Mouse (Mus musculus) heart, embryonic 15.5 days (tissue): ENCODE measurements around the gene Mfsd4b1. TPM values are rescaled to one million over a fixed set of nuclear protein-coding genes. Genes with fewer than 3 reads are reported as not detected.

ENCODE experiments used
- ATAC-seq: fragments of 200-750 bp; cut with Nextera tagmentation; replicated peaks from 2 replicates; pipeline ENCODE4 v1.8.0; 2017; ENCODE audit warnings: low read depth, moderate TSS enrichment; ENCODE audit not compliant: insufficient number of reproducible peaks, insufficient read depth, low FRiP score
- H3K27ac ChIP-seq: fragments of 300-500 bp; sonication (generic); 2 replicates; pipeline ENCODE4 v1.5.1; 2015; ENCODE audit warnings: mild to moderate bottlenecking, inconsistent platforms
- H3K27me3 ChIP-seq: fragments of 300-500 bp; sonication (generic); 2 replicates; pipeline ENCODE4 v1.6.1; 2015; ENCODE audit warnings: inconsistent platforms
- H3K36me3 ChIP-seq: fragments of 300-500 bp; sonication (generic); 2 replicates; pipeline ENCODE4 v1.6.1; 2015; ENCODE audit warnings: mild to moderate bottlenecking, inconsistent platforms
- H3K4me1 ChIP-seq: fragments of 300-500 bp; sonication (generic); replicated peaks from 2 replicates; pipeline ENCODE4 v1.6.1; 2015; ENCODE audit warnings: inconsistent platforms
- H3K4me2 ChIP-seq: fragments of 300-500 bp; sonication (generic); 2 replicates; pipeline ENCODE4 v1.6.1; 2015; ENCODE audit warnings: inconsistent platforms, mild to moderate bottlenecking, moderate library complexity
- H3K4me3 ChIP-seq: fragments of 300-500 bp; sonication (generic); 2 replicates; pipeline ENCODE4 v1.5.1; 2015; ENCODE audit warnings: mild to moderate bottlenecking, inconsistent platforms
- H3K9ac ChIP-seq: fragments of 300-500 bp; sonication (generic); 2 replicates; pipeline ENCODE4 v1.6.1; 2015; ENCODE audit warnings: mild to moderate bottlenecking, inconsistent platforms
- H3K9me3 ChIP-seq: fragments of 300-500 bp; sonication (generic); replicated peaks from 2 replicates; pipeline ENCODE4 v1.6.1; 2016; ENCODE audit warnings: inconsistent platforms
- WGBS: fragments of 180-500 bp; shearing (Covaris S2); methylation state at CpG from one replicate; pipeline ENCODE4 v1.1.7; 2015; ENCODE audit warnings: mixed read lengths; 5-methylcytosine and 5-hydroxymethylcytosine counted together
- polyA plus RNA-seq: library from polyadenylated mRNA; unstranded; fragments of >200 nt; fragmentation: Nextera tagmentation; extraction: Ambion mirVana; gene quantifications from 2 replicates; pipeline ENCODE4 v1.2.1, GENCODE M21; 2015

The Mfsd4b1 gene
- polyA plus RNA-seq, 1 experiment from 2014 or later: 1.0 TPM

DNA sequence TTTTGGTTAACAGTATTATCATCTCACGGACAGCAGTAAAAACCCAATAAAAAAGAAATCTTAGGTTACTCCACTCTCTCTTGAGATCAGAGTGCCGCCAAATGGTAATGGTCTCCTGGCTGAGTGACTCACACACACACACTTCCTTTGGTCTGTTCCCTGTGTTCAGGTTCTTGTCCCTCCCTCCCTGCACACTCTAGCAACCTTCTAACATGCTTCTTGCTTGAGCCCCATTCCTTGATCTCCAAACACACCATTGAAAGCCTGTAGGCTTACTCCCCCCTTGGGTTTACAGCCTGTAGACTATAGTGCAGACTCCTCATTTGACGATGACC lies 33.7 kb upstream of the Mfsd4b1 start:
- ATAC-seq: no peak
- no peak overlapping the region for H3K4me2 ChIP-seq
- H3K9me3 ChIP-seq: no peaks in the 10 kb centered on the region
- H3K4me1 ChIP-seq: no peaks in the 10 kb centered on the region
- no peak overlapping the region for H3K9ac ChIP-seq
- no peaks in the 10 kb centered on the region for H3K27me3 ChIP-seq
- 74% methylated on average over 3 of the region's 3 CpGs for WGBS
- no peaks in the 10 kb centered on the region for H3K36me3 ChIP-seq
- H3K27ac ChIP-seq: no peak overlapping the region
- H3K4me3 ChIP-seq: no peak overlapping the region

DNA sequence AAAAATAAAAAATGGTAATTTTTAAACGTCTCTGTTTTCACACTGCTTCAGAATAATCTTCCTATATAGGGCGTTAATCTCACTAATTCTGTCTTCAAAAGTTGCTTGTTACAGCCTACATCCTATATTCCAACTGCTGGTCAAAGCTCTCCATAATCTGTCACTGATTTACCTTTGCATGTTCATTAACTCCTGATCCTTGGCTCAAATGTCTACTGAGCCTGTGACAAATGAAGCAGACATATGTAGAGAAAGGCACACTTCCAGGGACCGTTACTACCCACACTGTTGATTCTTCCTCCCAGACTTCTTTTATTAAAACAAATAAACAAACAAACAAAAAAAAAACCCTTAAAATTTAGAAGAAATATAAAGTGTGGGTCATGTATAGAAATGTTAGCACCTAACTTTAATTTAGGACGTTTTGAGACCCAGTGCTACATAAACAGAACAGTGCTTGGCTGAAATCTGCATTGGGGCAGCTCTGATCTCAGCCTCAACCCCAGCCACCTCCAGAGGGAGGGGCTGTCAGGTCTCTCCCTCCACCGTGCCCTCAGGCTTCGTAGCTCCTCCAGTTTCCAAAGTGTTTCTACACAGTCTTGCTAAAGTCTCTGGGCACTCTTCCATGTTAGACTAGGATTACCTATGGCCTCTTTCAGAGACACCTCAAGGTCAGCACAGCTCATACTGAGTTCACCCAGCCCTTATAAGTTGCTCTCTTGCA lies 33.2 kb upstream of the Mfsd4b1 start:
- Histone ChIP-seq H3K9ac (no peak overlapping the region), H3K36me3 (no peaks in the 10 kb centered on the region), H3K27ac (no peak overlapping the region), H3K27me3 (no peaks in the 10 kb centered on the region), H3K4me1 (no peaks in the 10 kb centered on the region), H3K4me2 (no peak overlapping the region), H3K4me3 (no peak overlapping the region), H3K9me3 (no peaks in the 10 kb centered on the region)
- ATAC-seq: no peak
- WGBS: 54% methylated on average over 6 of the region's 6 CpGs

DNA sequence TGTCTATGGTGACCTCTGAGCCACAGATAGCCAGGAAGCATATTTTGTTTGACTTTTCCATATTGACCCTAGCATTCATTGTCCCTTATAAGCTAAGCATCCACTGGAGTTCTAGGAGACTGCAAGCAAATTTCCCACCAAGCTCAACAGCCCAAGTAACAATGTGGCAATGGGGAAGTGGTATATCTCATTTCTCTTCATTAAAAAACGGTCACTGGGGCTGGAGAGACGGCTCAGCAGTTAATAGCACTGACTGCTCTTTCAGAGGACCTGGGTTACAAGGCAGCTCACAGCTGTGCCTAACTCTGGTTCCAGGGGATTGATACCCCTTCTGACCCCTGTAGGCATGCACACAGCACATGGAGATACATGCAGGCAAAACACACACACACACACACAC lies 32.5 kb upstream of the Mfsd4b1 start:
- no peak overlapping the region for H3K9ac ChIP-seq
- ATAC-seq: no peak
- H3K9me3 ChIP-seq: no peaks in the 10 kb centered on the region
- H3K4me3 ChIP-seq: no peak overlapping the region
- H3K27me3 ChIP-seq: no peaks in the 10 kb centered on the region
- no peak overlapping the region for H3K4me2 ChIP-seq
- H3K27ac ChIP-seq: no peak overlapping the region
- WGBS: 76% methylated on average over 2 of the region's 2 CpGs
- no peaks in the 10 kb centered on the region for H3K4me1 ChIP-seq
- no peaks in the 10 kb centered on the region for H3K36me3 ChIP-seq

DNA sequence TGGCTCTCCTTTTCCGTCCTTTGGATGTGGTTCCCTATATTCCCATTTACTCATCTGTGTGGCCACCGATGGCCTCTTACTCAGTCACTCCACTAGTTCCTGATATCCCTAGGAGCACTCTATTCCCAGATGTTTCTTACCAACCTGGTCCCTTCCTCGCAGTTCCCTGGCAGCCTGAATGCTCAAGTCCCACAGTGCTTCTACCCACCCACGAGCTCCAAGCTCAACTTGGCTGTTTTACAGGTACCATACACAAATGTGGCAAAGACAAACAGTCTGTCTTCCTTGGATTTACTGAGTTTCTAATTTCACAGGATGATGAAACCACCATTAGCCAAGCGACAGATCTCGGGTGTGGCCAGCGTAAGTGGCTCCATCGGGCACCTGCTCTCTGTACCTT lies 29.4 kb upstream of the Mfsd4b1 start:
- H3K9me3 ChIP-seq: no peaks in the 10 kb centered on the region
- no peak overlapping the region for H3K9ac ChIP-seq
- no peak overlapping the region for H3K4me2 ChIP-seq
- 0 out of 2 replicates have a peak, but pooled peaks cover 7% of the 10 kb centered on the region for H3K36me3 ChIP-seq
- H3K27me3 ChIP-seq: no peaks in the 10 kb centered on the region
- no peak overlapping the region for H3K27ac ChIP-seq
- no peaks in the 10 kb centered on the region for H3K4me1 ChIP-seq
- no peak for ATAC-seq
- WGBS: 91% methylated on average over 8 of the region's 8 CpGs
- H3K4me3 ChIP-seq: no peak overlapping the region

DNA sequence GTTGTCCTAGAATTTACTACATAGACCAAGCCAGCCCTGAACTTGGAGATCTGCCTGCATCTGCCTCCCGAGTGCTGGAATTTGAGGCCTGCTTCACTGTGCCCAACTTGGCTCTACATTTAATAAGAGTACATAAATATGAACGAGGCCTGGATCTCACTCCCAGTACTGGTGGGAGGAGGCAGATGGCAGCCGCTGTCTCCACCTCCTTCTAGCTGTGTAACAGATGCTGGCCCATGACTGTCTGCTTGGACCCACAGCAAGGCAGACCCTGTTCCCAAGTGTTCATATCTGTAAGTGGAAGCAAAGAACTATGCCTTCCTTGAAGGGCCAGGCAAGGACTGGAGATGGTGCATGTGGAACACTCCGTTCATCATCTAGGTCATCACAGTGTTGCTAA lies 28.8 kb upstream of the Mfsd4b1 start:
- Histone ChIP-seq H3K27me3 (no peaks in the 10 kb centered on the region), H3K4me3 (no peak overlapping the region), H3K4me1 (no peaks in the 10 kb centered on the region), H3K9ac (no peak overlapping the region), H3K9me3 (no peaks in the 10 kb centered on the region), H3K27ac (no peak overlapping the region), H3K4me2 (no peak overlapping the region), H3K36me3 (0 out of 2 replicates have a peak, but pooled peaks cover 7% of the 10 kb centered on the region)
- WGBS: 89% methylated on average over 4 of the region's 4 CpGs
- ATAC-seq: no peak

DNA sequence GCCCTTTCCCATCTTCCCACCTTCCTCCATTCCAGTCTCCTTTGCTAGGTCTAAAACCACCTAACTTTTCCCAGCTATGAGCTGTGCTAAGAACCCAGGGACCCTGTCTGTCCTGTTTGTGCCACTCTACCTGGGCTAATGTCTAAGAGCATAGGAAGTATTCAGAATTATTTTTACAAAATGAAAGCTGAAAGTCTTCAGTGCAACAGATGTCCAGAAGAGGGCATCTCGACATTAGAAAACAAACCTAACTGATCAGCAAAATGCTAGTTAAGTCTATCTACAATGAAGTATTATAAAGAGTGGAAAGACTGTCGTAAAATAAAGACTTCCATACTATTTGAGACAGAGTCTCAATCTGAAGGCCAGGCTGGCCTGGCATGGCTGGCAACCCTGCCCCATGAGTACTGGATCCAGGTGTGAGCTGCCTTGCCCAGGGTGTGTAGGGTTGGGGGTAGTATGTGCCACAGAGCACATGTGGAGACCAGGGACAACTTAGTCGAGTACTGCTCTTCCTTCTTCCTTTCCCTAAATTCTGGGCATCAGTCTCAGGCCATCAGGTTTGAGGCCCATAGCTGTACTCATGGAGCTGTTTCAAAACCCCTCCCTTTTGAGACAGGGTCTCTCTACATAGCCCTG lies 28.3 kb upstream of the Mfsd4b1 start:
- Histone ChIP-seq H3K4me1 (no peaks in the 10 kb centered on the region), H3K27me3 (no peaks in the 10 kb centered on the region), H3K9me3 (no peaks in the 10 kb centered on the region), H3K36me3 (0 out of 2 replicates have a peak, but pooled peaks cover 7% of the 10 kb centered on the region), H3K27ac (no peak overlapping the region), H3K9ac (no peak overlapping the region), H3K4me3 (no peak overlapping the region), H3K4me2 (no peak overlapping the region)
- 51% methylated on average over 3 of the region's 3 CpGs for WGBS
- ATAC-seq: no peak; the same call in 1 of the 2 replicates

DNA sequence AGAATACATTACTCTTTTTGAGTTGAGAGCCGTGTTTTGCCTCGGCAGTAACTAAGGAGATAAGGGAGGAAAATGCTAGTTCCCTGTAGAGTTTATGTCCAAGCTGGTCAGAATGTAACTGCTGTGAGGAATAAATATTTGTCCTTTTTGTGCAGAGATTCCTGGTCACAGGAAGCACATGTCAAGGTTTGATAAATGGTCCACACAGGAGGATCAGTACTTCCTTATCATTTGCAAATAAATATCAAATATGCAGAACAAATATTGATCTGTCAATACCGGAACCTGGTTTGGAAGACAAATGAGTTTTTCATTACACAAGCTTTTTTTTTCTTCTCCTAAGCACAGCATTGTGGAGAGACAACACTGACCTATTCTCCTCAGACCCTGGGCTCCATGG lies 26.9 kb upstream of the Mfsd4b1 start:
- no peak for ATAC-seq
- no peaks in the 10 kb centered on the region for H3K4me1 ChIP-seq
- H3K9me3 ChIP-seq: no peaks in the 10 kb centered on the region
- no peak overlapping the region for H3K9ac ChIP-seq
- H3K36me3 ChIP-seq: 0 out of 2 replicates have a peak, but pooled peaks cover 7% of the 10 kb centered on the region
- H3K4me3 ChIP-seq: no peak overlapping the region
- H3K27me3 ChIP-seq: no peaks in the 10 kb centered on the region
- H3K4me2 ChIP-seq: no peak overlapping the region
- WGBS: 69% methylated on average over 3 of the region's 3 CpGs
- no peak overlapping the region for H3K27ac ChIP-seq

DNA sequence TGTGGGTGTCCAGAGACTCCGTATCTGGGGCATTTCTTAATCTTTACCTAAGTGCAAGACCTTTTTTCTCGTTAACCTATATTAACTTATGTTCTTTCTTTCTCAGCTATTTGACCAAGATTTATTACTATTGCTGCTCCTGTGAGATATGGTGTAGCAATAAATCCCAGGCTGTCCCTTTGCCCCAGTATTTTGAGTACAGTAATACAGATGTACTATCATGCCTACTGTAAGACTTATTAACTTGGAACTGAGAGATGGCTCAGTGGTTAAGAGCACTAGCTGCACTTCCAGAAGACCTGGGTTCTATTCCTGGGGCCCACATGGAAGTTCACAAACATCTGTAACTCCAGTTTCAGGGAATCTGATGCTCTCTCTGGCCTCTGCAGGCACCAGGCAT lies 25.7 kb upstream of the Mfsd4b1 start:
- Histone ChIP-seq H3K27ac (no peak overlapping the region), H3K4me2 (no peak overlapping the region), H3K9ac (no peak overlapping the region), H3K4me3 (no peak overlapping the region), H3K4me1 (no peaks in the 10 kb centered on the region), H3K36me3 (0 out of 2 replicates have a peak, but pooled peaks cover 7% of the 10 kb centered on the region), H3K9me3 (no peaks in the 10 kb centered on the region), H3K27me3 (no peaks in the 10 kb centered on the region)
- ATAC-seq: no peak
- 94% methylated on average over 2 of the region's 2 CpGs for WGBS

DNA sequence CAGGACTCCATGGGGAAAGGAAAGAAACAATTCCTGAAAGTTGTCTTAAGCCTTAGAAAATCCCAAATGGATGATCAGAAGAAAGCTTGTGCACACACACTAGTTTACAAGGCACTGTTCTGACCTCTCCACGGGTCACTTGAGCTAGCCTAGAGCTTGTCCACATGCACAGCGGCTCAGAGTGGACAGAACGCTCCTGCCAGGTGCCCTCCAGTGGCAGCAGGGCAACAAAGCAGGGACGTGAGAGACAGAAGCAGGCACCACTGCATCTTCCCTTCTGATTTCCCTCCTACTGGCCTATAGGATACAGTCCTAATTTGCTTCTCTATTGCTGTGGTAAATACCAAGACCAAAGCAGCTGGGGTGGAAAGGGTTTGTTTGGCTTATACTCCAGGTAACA lies 16.3 kb upstream of the Mfsd4b1 start:
- Histone ChIP-seq H3K9ac (no peak overlapping the region), H3K9me3 (no peaks in the 10 kb centered on the region), H3K4me2 (no peak overlapping the region), H3K4me1 (no peaks in the 10 kb centered on the region), H3K27ac (no peak overlapping the region), H3K4me3 (no peak overlapping the region), H3K36me3 (peaks cover 2% of the 10 kb centered on the region; the same call in 1 of the 2 replicates), H3K27me3 (no peaks in the 10 kb centered on the region)
- 31% methylated on average over 4 of the region's 4 CpGs for WGBS
- ATAC-seq: no peak

DNA sequence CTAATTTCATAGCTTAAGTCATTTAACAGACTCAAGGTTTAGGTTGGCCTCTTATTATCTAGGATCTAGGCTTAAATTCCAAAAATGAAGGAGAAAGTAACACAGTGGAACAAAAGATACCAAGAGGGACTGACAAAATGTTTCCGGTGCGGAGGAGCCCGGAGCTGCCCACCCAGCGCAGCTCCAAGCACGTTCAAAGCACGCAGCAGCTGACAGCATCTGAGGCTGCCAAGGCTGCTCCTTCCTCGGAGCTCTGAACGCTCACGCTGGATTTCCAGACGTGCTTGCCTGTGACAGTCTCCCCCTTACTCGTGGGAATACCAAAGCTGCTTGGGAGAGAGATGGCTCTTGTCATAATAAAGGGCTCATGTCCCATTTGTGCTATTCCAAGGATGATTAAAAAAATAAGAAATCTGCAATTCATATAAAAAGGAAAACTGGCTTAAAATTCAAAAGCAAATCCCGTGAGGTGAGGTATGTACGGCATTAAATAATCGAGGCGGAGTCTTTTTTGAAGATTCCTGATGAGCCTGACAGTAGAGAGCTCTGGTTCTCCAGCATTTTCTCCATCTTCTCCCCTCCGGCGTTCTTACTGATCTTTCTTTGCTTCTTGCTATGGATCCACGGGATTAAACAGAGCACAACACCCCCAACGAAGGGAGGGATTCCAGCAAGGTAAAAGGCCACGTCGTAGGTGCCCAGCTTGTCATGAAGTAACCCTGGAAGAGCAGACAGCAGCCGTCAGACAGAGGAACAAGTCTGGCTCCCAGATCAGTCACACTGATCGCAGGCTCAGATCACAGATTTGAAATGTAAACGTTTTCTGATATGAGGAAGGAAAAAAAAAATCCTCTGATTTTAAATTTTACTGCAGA lies 11.9 kb upstream of the Mfsd4b1 start:
- no peak for ATAC-seq
- Histone ChIP-seq H3K9ac (no peak overlapping the region), H3K4me2 (no peak overlapping the region), H3K36me3 (peaks cover 2% of the 10 kb centered on the region; the same call in 1 of the 2 replicates), H3K27me3 (no peaks in the 10 kb centered on the region), H3K27ac (no peak overlapping the region), H3K4me1 (no peaks in the 10 kb centered on the region), H3K4me3 (no peak overlapping the region), H3K9me3 (no peaks in the 10 kb centered on the region)
- 64% methylated on average over 24 of the region's 24 CpGs for WGBS

DNA sequence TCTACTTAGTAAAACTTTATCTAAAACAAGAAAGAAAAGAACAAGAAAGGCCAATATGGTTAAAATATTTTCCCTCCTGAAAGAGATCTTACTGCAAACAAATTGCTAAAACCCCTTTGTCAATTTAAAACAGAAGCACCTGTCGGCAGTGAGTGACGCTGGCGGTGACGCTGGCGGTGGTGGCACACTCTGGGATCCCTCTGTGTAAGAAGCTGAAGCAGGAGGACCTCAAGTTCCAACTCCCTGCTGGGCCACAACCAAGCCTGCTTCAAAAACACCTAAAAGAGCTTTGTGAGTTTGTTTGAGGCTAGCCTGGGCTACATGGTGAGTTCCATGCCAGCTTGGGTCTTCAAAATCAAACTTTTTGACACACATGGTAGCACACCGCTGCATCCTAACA lies 9.9 kb upstream of the Mfsd4b1 start:
- Histone ChIP-seq H3K9ac (no peak overlapping the region), H3K36me3 (0 out of 2 replicates have a peak, but pooled peaks cover 2% of the 10 kb centered on the region), H3K4me2 (no peak overlapping the region), H3K27me3 (no peaks in the 10 kb centered on the region), H3K9me3 (no peaks in the 10 kb centered on the region), H3K27ac (no peak overlapping the region), H3K4me3 (no peak overlapping the region), H3K4me1 (no peaks in the 10 kb centered on the region)
- ATAC-seq: no peak
- WGBS: 97% methylated on average over 6 of the region's 6 CpGs
